Mouse (Mus musculus): Measurements from ENCODE around the gene Zkscan1. TPM values are rescaled to one million over a fixed set of nuclear protein-coding genes. Genes with fewer than 3 reads are reported as not detected.
"Not testable (repeated sequence)": the region's sequence is repeated elsewhere in the genome, so short reads cannot be mapped to it uniquely, and the experiment has no call there.

The Zkscan1 gene
- 11.1 and 12.3 TPM in 2 replicates for polyA plus RNA-seq (2015; fragmentation: Nextera tagmentation; extraction: Ambion mirVana)

DNA sequence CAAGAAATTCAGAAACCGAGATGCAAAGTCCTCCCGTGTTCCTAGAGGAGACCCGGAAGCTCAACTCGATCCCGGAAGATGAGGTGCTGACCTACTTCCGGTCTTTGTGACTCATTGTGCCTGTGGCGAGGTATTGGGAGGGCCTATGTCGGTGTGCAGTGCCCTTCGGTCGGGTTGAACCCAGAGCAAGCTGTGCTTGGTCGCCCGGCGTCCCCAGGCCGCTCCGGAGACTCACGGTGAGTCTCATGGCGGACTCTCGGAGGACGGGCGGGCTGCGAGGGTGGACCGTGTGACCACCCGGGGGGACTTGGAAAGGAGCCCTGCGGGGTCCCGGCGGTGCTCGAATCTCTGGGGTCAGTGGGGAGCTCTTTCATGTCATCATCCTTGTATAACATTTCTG, at the start of gene Zkscan1:
Zkscan1 (plus strand) TSS at position 89 of the 400 bp plus-strand sequence.
- ATAC-seq = peak; percentile 90
- Histone ChIP-seq H3K4me2 (ENCODE audit: low read depth, low read length) (peak within 1 kb of the TSS; percentile 66), H3K4me1 (ENCODE audit: control insufficient read depth, insufficient read depth, low read length) (peaks cover 9% of the 10 kb centered on the region; the same call in 1 of the 2 replicates), H3K9ac (ENCODE audit: low read depth, low read length) (peak within 1 kb of the TSS; percentile 99), H3K36me3 (ENCODE audit: control insufficient read depth, insufficient read depth, low read length) (no peaks in the 10 kb centered on the region; the same call in 1 of the 2 replicates), H3K27ac (ENCODE audit: low read length) (peak within 1 kb of the TSS; percentile 95), H3K27me3 (replicated peaks; ENCODE audit: control insufficient read depth, insufficient read depth, low read length) (no peaks in the 10 kb centered on the region), H3K4me3 (ENCODE audit: low read length) (peak within 1 kb of the TSS; percentile 92), H3K9me3 (ENCODE audit: control insufficient read depth, low read length) (no peaks in the 10 kb centered on the region)
- WGBS = 0% methylated on average over 27 of the region's 27 CpGs

DNA sequence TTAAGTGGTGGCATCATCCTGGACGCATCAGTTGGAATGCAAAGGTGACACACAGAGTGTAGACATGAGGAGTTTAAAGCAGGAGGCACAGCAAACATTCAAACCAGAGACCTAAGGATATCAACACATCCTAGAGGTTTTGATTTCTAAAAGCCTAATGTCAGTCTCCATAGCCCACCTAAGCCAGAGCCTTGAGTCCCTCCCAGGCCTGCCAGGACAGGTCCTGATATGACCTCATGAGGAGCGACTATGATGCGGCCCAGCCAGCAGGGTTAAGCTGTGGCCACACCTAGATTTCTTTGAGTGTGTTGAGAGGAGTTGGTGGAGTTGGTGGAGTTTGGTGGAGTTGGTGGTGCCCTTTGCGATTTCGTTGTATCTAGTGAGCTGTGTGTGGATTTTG, 32.0 kb upstream of the Zkscan1 start, which contains the start of gene Smok3c:
Smok3c (plus strand) TSS at position 301 of the 400 bp plus-strand sequence.
- H3K4me2 ChIP-seq (ENCODE audit: low read depth, low read length); H3K27me3 ChIP-seq (replicated peaks; ENCODE audit: control insufficient read depth, insufficient read depth, low read length); ATAC-seq; H3K36me3 ChIP-seq (ENCODE audit: control insufficient read depth, insufficient read depth, low read length); H3K4me1 ChIP-seq (ENCODE audit: control insufficient read depth, insufficient read depth, low read length); H3K4me3 ChIP-seq (ENCODE audit: low read length); H3K9me3 ChIP-seq (ENCODE audit: control insufficient read depth, low read length); H3K9ac ChIP-seq (ENCODE audit: low read depth, low read length); H3K27ac ChIP-seq (ENCODE audit: low read length): not testable (repeated sequence)
- WGBS = no CpG with 5 or more reads among the region's 5 CpGs

DNA sequence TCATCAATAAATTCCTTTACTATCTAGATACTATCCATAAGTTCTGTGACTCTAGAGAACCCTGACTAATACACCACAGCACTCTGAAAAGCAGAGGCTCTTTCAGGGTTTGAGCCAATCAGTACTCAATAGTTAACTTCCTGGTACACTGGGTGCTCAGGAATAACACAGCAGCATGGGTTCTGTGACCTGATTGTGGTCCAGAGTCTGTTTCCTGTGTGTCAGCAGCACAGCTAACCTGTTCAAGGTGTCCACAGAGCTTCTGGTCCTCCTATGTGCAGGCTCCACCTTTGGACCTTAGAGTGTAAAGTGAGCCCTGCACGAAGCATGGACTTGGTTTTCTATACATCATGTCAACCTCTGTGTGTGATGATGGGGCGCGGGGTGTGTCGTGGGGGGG, 11.1 kb upstream of the Zkscan1 start:
- WGBS = 83% methylated on average over 4 of the region's 4 CpGs
- no peaks in the 10 kb centered on the region for H3K4me1 ChIP-seq (ENCODE audit: control insufficient read depth, insufficient read depth, low read length)
- no peak for ATAC-seq
- no peak overlapping the region for H3K4me3 ChIP-seq (ENCODE audit: low read length)
- H3K36me3 ChIP-seq (ENCODE audit: control insufficient read depth, insufficient read depth, low read length) = no peaks in the 10 kb centered on the region
- no peak overlapping the region for H3K27ac ChIP-seq (ENCODE audit: low read length)
- H3K9me3 ChIP-seq (ENCODE audit: control insufficient read depth, low read length) = no peaks in the 10 kb centered on the region
- no peak overlapping the region for H3K9ac ChIP-seq (ENCODE audit: low read depth, low read length)
- no peaks in the 10 kb centered on the region for H3K27me3 ChIP-seq (replicated peaks; ENCODE audit: control insufficient read depth, insufficient read depth, low read length)
- H3K4me2 ChIP-seq (ENCODE audit: low read depth, low read length) = no peak overlapping the region

DNA sequence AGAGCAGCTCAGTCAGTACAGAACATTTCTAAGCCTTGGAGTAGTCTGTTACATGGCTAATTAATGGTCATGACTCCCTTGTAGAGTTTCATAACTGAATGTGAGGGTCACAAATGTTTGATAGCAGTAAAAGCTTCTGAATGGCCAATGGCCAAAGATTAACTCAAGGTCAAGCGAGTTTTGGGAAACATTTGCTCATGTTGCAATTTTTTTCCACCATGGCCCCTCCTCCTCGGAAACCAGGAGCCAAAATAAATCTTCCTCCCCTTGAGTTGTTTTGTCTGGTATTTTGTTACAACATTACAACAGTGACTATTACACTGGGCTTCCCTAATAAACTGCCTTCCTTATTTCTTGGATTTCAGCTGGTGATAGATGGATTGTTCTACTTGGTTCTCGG, 9.2 kb upstream of the Zkscan1 start:
- WGBS = 76% methylated on average over 3 of the region's 3 CpGs

DNA sequence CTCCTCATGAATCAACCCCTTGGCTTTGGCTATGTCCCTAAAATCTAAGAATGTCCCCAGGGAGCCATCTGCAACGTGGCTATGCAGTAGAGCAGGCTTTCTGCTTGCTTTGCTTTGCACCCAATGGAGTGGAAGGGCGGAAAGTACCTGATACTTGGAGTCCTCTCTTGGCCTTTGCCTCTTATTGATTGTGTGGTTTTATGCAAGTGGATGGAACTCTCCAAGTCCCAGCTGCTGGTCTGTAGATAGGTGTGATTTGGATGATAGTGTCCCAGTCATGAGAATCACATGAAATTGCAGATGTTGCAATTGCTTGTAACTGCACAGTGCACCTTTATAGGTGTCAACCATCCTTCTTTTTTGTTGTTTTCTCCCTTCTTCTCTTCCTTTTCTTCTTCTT, 8.7 kb upstream of the Zkscan1 start:
- no peak overlapping the region for H3K4me3 ChIP-seq (ENCODE audit: low read length)
- H3K27ac ChIP-seq (ENCODE audit: low read length) = no peak overlapping the region
- WGBS = 54% methylated on average over 2 of the region's 2 CpGs
- H3K4me2 ChIP-seq (ENCODE audit: low read depth, low read length) = no peak overlapping the region
- ATAC-seq = no peak
- H3K36me3 ChIP-seq (ENCODE audit: control insufficient read depth, insufficient read depth, low read length) = no peaks in the 10 kb centered on the region
- H3K27me3 ChIP-seq (replicated peaks; ENCODE audit: control insufficient read depth, insufficient read depth, low read length) = no peaks in the 10 kb centered on the region
- H3K4me1 ChIP-seq (ENCODE audit: control insufficient read depth, insufficient read depth, low read length) = no peaks in the 10 kb centered on the region
- H3K9ac ChIP-seq (ENCODE audit: low read depth, low read length) = no peak overlapping the region
- no peaks in the 10 kb centered on the region for H3K9me3 ChIP-seq (ENCODE audit: control insufficient read depth, low read length)

More for the DNA sequence above, 9.2 kb upstream of the Zkscan1 start:
- no peak for ATAC-seq
- no peak overlapping the region for H3K4me3 ChIP-seq (ENCODE audit: low read length)
- no peaks in the 10 kb centered on the region for H3K27me3 ChIP-seq (replicated peaks; ENCODE audit: control insufficient read depth, insufficient read depth, low read length)
- H3K27ac ChIP-seq (ENCODE audit: low read length) = no peak overlapping the region
- H3K4me1 ChIP-seq (ENCODE audit: control insufficient read depth, insufficient read depth, low read length) = no peaks in the 10 kb centered on the region
- no peak overlapping the region for H3K4me2 ChIP-seq (ENCODE audit: low read depth, low read length)
- no peak overlapping the region for H3K9ac ChIP-seq (ENCODE audit: low read depth, low read length)
- H3K9me3 ChIP-seq (ENCODE audit: control insufficient read depth, low read length) = no peaks in the 10 kb centered on the region
- no peaks in the 10 kb centered on the region for H3K36me3 ChIP-seq (ENCODE audit: control insufficient read depth, insufficient read depth, low read length)

DNA sequence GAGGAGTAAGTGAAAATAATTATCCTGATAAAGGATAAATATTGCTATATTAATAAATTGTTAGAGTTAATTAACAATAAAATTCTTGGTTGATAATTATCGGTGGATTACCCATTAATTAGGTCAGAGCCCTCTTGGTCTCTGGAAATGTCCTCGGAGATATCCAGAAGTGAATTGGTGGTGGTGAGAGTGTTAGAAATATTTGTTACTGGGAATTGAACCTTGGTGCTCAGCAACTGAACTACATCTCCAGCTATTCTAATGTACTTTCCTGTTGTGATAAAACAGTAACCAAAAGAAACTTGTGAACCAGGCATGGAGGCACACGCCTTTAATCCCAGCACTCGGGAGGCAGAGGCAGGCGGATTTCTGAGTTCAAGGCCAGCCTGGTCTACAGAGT, 4.4 kb upstream of the Zkscan1 start:
- Histone ChIP-seq H3K36me3 (ENCODE audit: control insufficient read depth, insufficient read depth, low read length) (no peaks in the 10 kb centered on the region), H3K4me2 (ENCODE audit: low read depth, low read length) (no peak overlapping the region), H3K9ac (ENCODE audit: low read depth, low read length) (no peak overlapping the region), H3K27me3 (replicated peaks; ENCODE audit: control insufficient read depth, insufficient read depth, low read length) (no peaks in the 10 kb centered on the region), H3K4me1 (ENCODE audit: control insufficient read depth, insufficient read depth, low read length) (no peaks in the 10 kb centered on the region), H3K4me3 (ENCODE audit: low read length) (no peak overlapping the region), H3K27ac (ENCODE audit: low read length) (no peak overlapping the region), H3K9me3 (ENCODE audit: control insufficient read depth, low read length) (no peaks in the 10 kb centered on the region)
- no peak for ATAC-seq
- 92% methylated on average over 5 of the region's 5 CpGs for WGBS

DNA sequence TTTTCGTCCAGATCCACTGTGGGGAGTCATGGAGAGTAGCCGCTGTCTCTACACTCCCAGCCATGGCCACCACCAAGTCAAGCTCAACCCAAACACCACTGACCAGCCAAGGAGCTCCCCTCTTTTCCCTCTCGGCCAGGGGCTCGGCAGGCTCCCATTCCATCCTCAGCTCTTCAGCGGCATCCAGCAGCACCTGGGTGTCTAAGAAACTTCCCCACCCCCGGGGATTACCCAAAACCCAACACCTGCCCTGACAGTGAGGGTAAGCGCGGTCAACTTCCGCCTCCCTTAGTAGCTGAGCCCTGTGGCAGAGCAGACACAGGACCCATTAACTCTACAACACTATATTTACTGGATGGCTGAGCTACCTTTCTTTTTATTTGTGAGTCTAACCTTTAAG, 3.4 kb upstream of the Zkscan1 start:
- no peaks in the 10 kb centered on the region for H3K9me3 ChIP-seq (ENCODE audit: control insufficient read depth, low read length)
- H3K9ac ChIP-seq (ENCODE audit: low read depth, low read length) = no peak overlapping the region
- no peak overlapping the region for H3K4me2 ChIP-seq (ENCODE audit: low read depth, low read length)
- H3K36me3 ChIP-seq (ENCODE audit: control insufficient read depth, insufficient read depth, low read length) = no peaks in the 10 kb centered on the region
- no peak for ATAC-seq
- no peak overlapping the region for H3K27ac ChIP-seq (ENCODE audit: low read length)
- 85% methylated on average over 9 of the region's 9 CpGs for WGBS
- no peaks in the 10 kb centered on the region for H3K27me3 ChIP-seq (replicated peaks; ENCODE audit: control insufficient read depth, insufficient read depth, low read length)
- no peak overlapping the region for H3K4me3 ChIP-seq (ENCODE audit: low read length)
- H3K4me1 ChIP-seq (ENCODE audit: control insufficient read depth, insufficient read depth, low read length) = no peaks in the 10 kb centered on the region

DNA sequence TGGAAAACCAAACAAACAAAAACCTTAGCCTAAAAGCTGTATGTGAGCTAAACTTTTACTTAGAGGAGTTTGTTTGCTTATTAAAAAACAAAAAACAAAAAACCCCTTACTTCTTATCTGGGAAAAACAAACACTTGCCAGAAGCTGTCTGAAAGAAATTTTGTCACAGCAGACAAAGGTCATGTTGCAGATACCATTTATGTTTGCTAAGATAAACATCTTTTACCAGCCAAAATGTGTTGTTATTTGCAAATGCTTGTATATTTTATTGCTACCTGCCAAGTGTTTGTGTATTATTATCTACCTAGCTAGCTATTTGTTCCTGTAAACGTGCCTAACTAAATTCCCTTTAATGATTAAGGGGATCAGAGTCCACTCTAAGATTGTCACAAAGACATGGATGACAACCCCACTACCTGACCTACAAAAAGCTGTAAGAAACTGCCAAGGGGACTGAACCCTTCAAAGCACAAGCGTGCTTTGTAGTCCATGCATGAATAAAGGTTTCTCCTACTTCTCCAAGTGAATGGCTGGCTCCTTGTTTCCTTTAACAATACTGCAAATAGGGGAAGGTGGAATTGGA, 1.5 kb upstream of the Zkscan1 start:
- Histone ChIP-seq H3K36me3 (ENCODE audit: control insufficient read depth, insufficient read depth, low read length) (no peaks in the 10 kb centered on the region), H3K9ac (ENCODE audit: low read depth, low read length) (no peak overlapping the region), H3K27me3 (replicated peaks; ENCODE audit: control insufficient read depth, insufficient read depth, low read length) (no peaks in the 10 kb centered on the region), H3K4me3 (ENCODE audit: low read length) (no peak overlapping the region), H3K4me2 (ENCODE audit: low read depth, low read length) (no peak overlapping the region), H3K27ac (ENCODE audit: low read length) (no peak overlapping the region), H3K4me1 (ENCODE audit: control insufficient read depth, insufficient read depth, low read length) (peaks cover 5% of the 10 kb centered on the region; the same call in 1 of the 2 replicates), H3K9me3 (ENCODE audit: control insufficient read depth, low read length) (no peaks in the 10 kb centered on the region)
- WGBS = 56% methylated on average over 2 of the region's 2 CpGs
- no peak for ATAC-seq

DNA sequence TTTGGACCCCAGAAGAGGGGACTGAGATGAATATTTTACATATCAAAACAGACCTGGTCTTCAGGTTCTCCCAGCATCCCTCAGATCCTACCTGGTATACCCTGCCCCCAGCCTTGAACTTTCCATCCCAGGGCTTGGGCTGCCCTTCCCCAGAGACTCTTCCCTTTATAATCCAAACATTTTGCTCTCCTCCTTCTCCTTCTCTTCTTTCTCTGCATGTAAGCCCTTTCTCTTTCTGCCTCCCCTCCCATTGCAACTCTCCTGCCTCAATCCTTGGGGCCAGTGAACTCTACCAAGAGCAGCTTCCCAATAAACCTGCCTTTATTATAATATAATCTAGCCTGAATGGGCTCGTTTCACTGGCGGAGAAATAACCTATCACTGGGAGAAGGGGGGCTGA, 948 bp upstream of the Zkscan1 start:
- Histone ChIP-seq H3K9ac (ENCODE audit: low read depth, low read length) (no peak overlapping the region), H3K9me3 (ENCODE audit: control insufficient read depth, low read length) (no peaks in the 10 kb centered on the region), H3K4me1 (ENCODE audit: control insufficient read depth, insufficient read depth, low read length) (peaks cover 9% of the 10 kb centered on the region; the same call in 1 of the 2 replicates), H3K27ac (ENCODE audit: low read length) (no peak overlapping the region), H3K27me3 (replicated peaks; ENCODE audit: control insufficient read depth, insufficient read depth, low read length) (no peaks in the 10 kb centered on the region), H3K4me3 (ENCODE audit: low read length) (no peak overlapping the region), H3K36me3 (ENCODE audit: control insufficient read depth, insufficient read depth, low read length) (no peaks in the 10 kb centered on the region), H3K4me2 (ENCODE audit: low read depth, low read length) (no peak overlapping the region)
- 85% methylated on average over 2 of the region's 2 CpGs for WGBS
- no peak for ATAC-seq

DNA sequence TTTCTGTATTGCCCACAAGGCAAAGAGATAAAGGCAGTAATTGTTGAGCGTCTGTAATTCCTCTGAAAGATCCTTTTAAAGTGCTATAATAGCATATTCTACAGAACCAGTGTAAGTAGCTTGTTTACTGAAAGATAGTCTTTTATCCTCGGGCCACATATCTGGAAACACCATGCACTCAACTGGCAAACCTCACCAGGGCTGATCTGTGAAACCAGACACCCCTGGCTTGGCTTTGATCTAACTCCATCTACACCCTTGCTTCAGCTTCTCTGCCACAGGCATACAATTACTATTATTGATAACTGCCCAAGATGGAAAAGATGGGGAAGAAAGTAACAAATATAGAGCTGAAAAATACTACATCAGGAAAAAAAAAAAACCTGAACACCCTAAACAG, 377 bp upstream of the Zkscan1 start:
- peak overlapping the region; percentile 99; the same call in 1 of the 2 replicates for H3K9ac ChIP-seq (ENCODE audit: low read depth, low read length)
- H3K4me1 ChIP-seq (ENCODE audit: control insufficient read depth, insufficient read depth, low read length) = peaks cover 9% of the 10 kb centered on the region; the same call in 1 of the 2 replicates
- H3K36me3 ChIP-seq (ENCODE audit: control insufficient read depth, insufficient read depth, low read length) = no peaks in the 10 kb centered on the region; the same call in 1 of the 2 replicates
- H3K27ac ChIP-seq (ENCODE audit: low read length) = no peak overlapping the region
- no peak for ATAC-seq
- no peaks in the 10 kb centered on the region for H3K9me3 ChIP-seq (ENCODE audit: control insufficient read depth, low read length)
- WGBS = 32% methylated on average over 2 of the region's 2 CpGs
- H3K4me3 ChIP-seq (ENCODE audit: low read length) = peak overlapping the region; percentile 92
- peak overlapping the region; percentile 39 for H3K4me2 ChIP-seq (ENCODE audit: low read depth, low read length)
- no peaks in the 10 kb centered on the region for H3K27me3 ChIP-seq (replicated peaks; ENCODE audit: control insufficient read depth, insufficient read depth, low read length)

Measured in intestine, embryonic 16.5 days (tissue).